Mouse (Mus musculus) naive thymus-derived CD4-positive, alpha-beta T cell, adult 2 months (primary cell): ENCODE data around the gene Gpr62.

Experiments
- DNase-seq: peaks from one replicate; pipeline ENCODE4 v3.0.0-alpha.2; 2011; ENCODE audit warnings: low read depth

Gene Gpr62

GRCm38 (mm10) chr9:106474456-106474855, 8.7 kb upstream of the Gpr62 start:
- DNase-seq = peak; percentile 77

GRCm38 (mm10) chr9:106473753-106474105, 8.0 kb upstream of the Gpr62 start:
- no peak for DNase-seq

- no peak for DNase-seq
These were observed 7.5 kb upstream of the Gpr62 start for GRCm38 (mm10) chr9:106473081-106473752.

GRCm38 (mm10) chr9:106472321-106472720, 6.6 kb upstream of the Gpr62 start:
- DNase-seq = no peak

GRCm38 (mm10) chr9:106471892-106472291, 6.2 kb upstream of the Gpr62 start:
- DNase-seq = no peak

GRCm38 (mm10) chr9:106470991-106471750, 5.4 kb upstream of the Gpr62 start:
- DNase-seq = no peak

GRCm38 (mm10) chr9:106469776-106470175, 4.0 kb upstream of the Gpr62 start:
- no peak for DNase-seq

- peak; percentile 33 for DNase-seq
These were observed 3.6 kb upstream of the Gpr62 start for GRCm38 (mm10) chr9:106469317-106469716.

- DNase-seq = no peak
These were observed 2.0 kb upstream of the Gpr62 start for GRCm38 (mm10) chr9:106467746-106468145.

GRCm38 (mm10) chr9:106466721-106467120, 983 bp upstream of the Gpr62 start:
- no peak for DNase-seq

GRCm38 (mm10) chr9:106464751-106465541, 792 bp downstream of the Gpr62 start:
- peak; percentile 33 for DNase-seq

GRCm38 (mm10) chr9:106463122-106464063, 2.3 kb downstream of the Gpr62 start:
- DNase-seq = no peak

GRCm38 (mm10) chr9:106462430-106462800, 3.3 kb downstream of the Gpr62 start:
- DNase-seq = no peak

- DNase-seq = no peak
These were observed 3.9 kb downstream of the Gpr62 start for GRCm38 (mm10) chr9:106461641-106462429.

GRCm38 (mm10) chr9:106461026-106461415, 4.7 kb downstream of the Gpr62 start:
- no peak for DNase-seq

GRCm38 (mm10) chr9:106460401-106461025, 5.2 kb downstream of the Gpr62 start:
- no peak for DNase-seq

- no peak for DNase-seq
These were observed 5.8 kb downstream of the Gpr62 start for GRCm38 (mm10) chr9:106459946-106460345.

GRCm38 (mm10) chr9:106457920-106458319, 7.8 kb downstream of the Gpr62 start:
- no peak for DNase-seq

GRCm38 (mm10) chr9:106457163-106457559, 8.6 kb downstream of the Gpr62 start:
- no peak for DNase-seq
